Mouse (Mus musculus): Measurements from ENCODE around the gene Arhgef25. TPM values are rescaled to one million over a fixed set of nuclear protein-coding genes. Genes with fewer than 3 reads are reported as not detected.

The Arhgef25 gene
- polyA plus RNA-seq, 1 experiment from 2014 or later = 21.3 TPM

DNA sequence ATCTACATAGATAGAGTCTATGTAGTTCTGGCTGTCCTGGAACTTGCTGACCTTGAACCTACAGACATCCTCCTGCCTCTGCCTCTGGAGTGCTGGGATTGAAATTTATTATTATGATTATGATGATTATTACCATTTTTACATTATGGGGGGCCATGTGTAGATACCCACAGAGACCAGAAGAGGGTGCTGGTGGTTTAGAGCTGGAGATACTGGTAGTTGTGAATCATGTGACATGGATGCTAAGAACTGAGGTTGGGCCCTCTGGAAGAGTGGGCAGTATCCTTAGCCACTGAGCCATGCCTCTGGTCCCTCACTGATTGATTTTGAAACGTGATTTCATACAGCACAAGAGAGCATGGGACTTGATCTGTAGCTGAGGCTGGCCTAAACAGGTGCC, 3.4 kb downstream of the Arhgef25 start:
- no peak overlapping the region for H3K27ac ChIP-seq (ENCODE audit: poor library complexity, severe bottlenecking)
- no peak overlapping the region for H3K9ac ChIP-seq
- no peak overlapping the region for H3K4me2 ChIP-seq
- 76% methylated on average over 1 of the region's 1 CpGs for WGBS
- 0 out of 2 replicates have a peak, but pooled peaks cover 3% of the 10 kb centered on the region for H3K9me3 ChIP-seq (replicated peaks)
- peaks cover 17% of the 10 kb centered on the region for H3K36me3 ChIP-seq
- H3K4me3 ChIP-seq = no peak overlapping the region
- H3K4me1 ChIP-seq (replicated peaks) = peaks cover 44% of the 10 kb centered on the region
- no peak for ATAC-seq (ENCODE audit: insufficient number of reproducible peaks, low FRiP score)
- peaks cover 41% of the 10 kb centered on the region for H3K27me3 ChIP-seq (replicated peaks)

DNA sequence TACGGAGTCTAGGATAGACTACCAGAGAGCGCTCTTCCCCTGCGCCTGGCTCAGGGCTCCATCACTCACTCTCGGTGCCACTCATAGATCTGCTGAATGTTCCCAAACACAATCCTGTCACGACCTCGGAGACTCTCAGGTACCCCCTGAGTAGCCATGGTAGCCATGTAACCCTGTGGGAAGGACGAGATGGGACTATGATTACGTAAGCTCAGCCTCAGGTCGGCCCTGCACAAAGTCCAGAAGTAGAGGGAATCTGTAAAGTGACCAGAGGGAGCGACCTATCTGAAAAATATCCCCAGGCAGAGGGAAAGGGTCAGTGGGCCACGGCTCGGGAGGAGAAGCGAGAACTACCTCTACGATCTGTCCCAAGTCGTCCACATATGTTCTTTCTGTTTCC, 4.4 kb downstream of the Arhgef25 start:
- no peak overlapping the region for H3K27ac ChIP-seq (ENCODE audit: poor library complexity, severe bottlenecking)
- H3K4me3 ChIP-seq = no peak overlapping the region
- H3K9ac ChIP-seq = no peak overlapping the region
- 80% methylated on average over 15 of the region's 15 CpGs for WGBS
- peaks cover 10% of the 10 kb centered on the region for H3K36me3 ChIP-seq
- peaks cover 50% of the 10 kb centered on the region for H3K27me3 ChIP-seq (replicated peaks)
- H3K9me3 ChIP-seq (replicated peaks) = 0 out of 2 replicates have a peak, but pooled peaks cover 3% of the 10 kb centered on the region
- peaks cover 42% of the 10 kb centered on the region for H3K4me1 ChIP-seq (replicated peaks)
- ATAC-seq (ENCODE audit: insufficient number of reproducible peaks, low FRiP score) = no peak
- H3K4me2 ChIP-seq = no peak overlapping the region

DNA sequence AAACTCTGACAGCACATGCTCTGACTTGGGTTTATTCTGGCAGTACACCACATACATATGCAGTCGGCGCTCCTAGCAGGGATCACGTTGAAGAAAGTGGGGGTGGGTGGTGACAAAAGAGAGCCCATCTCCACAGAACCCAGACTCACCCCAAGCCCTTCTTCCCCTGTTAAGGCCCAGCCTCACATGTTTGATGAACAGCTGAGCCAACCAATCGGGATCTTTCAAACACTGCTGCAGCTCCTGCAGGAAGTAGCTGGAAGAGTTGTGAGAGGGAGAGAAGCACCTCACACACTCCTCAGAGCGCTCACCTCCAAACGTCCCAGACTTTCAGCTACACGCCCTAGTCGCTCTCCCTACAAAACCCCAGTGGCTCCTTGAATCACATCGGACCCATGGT, 4.8 kb downstream of the Arhgef25 start:
- no peak for ATAC-seq (ENCODE audit: insufficient number of reproducible peaks, low FRiP score)
- no peak overlapping the region for H3K4me3 ChIP-seq
- H3K4me2 ChIP-seq = no peak overlapping the region
- peaks cover 10% of the 10 kb centered on the region for H3K36me3 ChIP-seq
- WGBS = 73% methylated on average over 9 of the region's 9 CpGs
- H3K27me3 ChIP-seq (replicated peaks) = peaks cover 54% of the 10 kb centered on the region
- H3K27ac ChIP-seq (ENCODE audit: poor library complexity, severe bottlenecking) = no peak overlapping the region
- H3K9me3 ChIP-seq (replicated peaks) = 0 out of 2 replicates have a peak, but pooled peaks cover 3% of the 10 kb centered on the region
- H3K9ac ChIP-seq = no peak overlapping the region
- peaks cover 42% of the 10 kb centered on the region for H3K4me1 ChIP-seq (replicated peaks)

DNA sequence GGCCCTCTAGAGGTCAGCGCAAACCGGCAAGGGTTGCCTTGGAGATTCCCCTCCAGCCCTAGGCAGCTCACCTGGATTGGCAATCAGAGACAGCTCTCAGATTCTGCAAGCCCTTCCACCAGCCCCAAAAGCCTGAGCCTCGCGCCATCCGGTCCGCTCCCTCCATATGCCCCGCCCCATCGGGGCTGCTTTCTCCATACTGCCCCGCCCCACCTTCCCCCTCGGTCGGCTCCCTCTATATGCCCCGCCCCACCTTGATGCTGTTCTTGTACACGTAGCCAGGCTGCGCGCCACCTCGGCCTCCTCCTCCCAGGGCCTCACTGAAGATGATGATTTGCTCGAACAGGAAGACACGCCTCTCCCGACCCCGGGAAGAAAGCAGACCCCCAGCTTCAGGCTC, 6.1 kb downstream of the Arhgef25 start:
- peaks cover 32% of the 10 kb centered on the region for H3K4me1 ChIP-seq (replicated peaks)

DNA sequence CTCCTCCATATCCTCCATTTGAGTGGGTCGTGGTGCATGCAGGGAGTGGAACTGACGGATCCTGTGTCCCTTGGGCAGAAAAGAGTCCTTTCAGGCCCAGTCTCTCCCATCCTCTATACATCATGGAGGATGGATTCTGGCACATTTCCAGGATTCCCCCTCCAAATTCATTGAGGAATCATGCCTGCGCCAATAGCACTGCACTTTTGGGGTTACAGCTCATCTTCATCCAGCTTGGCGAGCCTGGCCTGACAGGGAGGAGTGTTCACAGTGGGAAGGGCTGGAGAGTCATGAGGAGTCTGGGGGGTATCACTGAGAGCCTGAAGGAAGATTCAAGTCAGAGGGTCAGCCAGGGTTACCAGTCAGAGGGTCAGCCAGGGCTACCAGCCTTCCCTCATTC, 7.3 kb downstream of the Arhgef25 start:
- Histone ChIP-seq H3K4me1 (replicated peaks) (peaks cover 34% of the 10 kb centered on the region), H3K9ac (no peak overlapping the region), H3K27ac (ENCODE audit: poor library complexity, severe bottlenecking) (no peak overlapping the region), H3K36me3 (peaks cover 10% of the 10 kb centered on the region), H3K27me3 (replicated peaks) (peaks cover 77% of the 10 kb centered on the region), H3K4me3 (no peak overlapping the region), H3K9me3 (replicated peaks) (0 out of 2 replicates have a peak, but pooled peaks cover 3% of the 10 kb centered on the region), H3K4me2 (peak overlapping the region; percentile 44)
- WGBS = 83% methylated on average over 4 of the region's 4 CpGs
- ATAC-seq (ENCODE audit: insufficient number of reproducible peaks, low FRiP score) = no peak

More for the DNA sequence above, 6.1 kb downstream of the Arhgef25 start:
- no peak overlapping the region for H3K9ac ChIP-seq
- ATAC-seq (ENCODE audit: insufficient number of reproducible peaks, low FRiP score) = no peak
- H3K27me3 ChIP-seq (replicated peaks) = peaks cover 66% of the 10 kb centered on the region
- peaks cover 10% of the 10 kb centered on the region for H3K36me3 ChIP-seq
- H3K4me2 ChIP-seq = peak overlapping the region; percentile 44
- H3K9me3 ChIP-seq (replicated peaks) = 0 out of 2 replicates have a peak, but pooled peaks cover 3% of the 10 kb centered on the region
- 0 out of 2 replicates have a peak overlapping the region, but pooled peaks have one; percentile 9 for H3K4me3 ChIP-seq
- no peak overlapping the region for H3K27ac ChIP-seq (ENCODE audit: poor library complexity, severe bottlenecking)
- 16% methylated on average over 20 of the region's 20 CpGs for WGBS

DNA sequence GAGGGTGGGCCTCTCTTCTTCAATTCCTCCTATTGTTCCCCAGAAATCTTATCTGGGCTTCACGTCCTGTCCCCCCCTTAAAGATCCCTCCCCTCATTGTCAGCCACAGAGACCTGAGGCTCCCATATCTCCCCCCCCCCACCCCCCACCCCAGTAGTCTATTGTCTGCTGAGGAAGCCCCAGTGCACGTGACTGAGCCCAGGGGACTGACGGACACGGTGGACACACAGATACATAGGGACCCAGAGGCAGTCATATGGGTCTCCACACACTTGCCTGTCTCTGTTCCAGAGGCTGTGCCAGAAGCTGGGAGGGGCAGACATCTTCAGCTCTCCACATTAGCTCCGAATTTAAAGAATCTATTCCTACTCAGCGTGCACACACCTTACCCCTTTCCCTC, 8.3 kb downstream of the Arhgef25 start:
- no peak for ATAC-seq (ENCODE audit: insufficient number of reproducible peaks, low FRiP score)
- no peak overlapping the region for H3K9ac ChIP-seq
- 0 out of 2 replicates have a peak, but pooled peaks cover 1% of the 10 kb centered on the region for H3K9me3 ChIP-seq (replicated peaks)
- no peak overlapping the region for H3K27ac ChIP-seq (ENCODE audit: poor library complexity, severe bottlenecking)
- peak overlapping the region; percentile 44; the same call in 1 of the 2 replicates for H3K4me2 ChIP-seq
- H3K4me3 ChIP-seq = no peak overlapping the region
- peaks cover 41% of the 10 kb centered on the region for H3K4me1 ChIP-seq (replicated peaks)
- peaks cover 87% of the 10 kb centered on the region for H3K27me3 ChIP-seq (replicated peaks)
- 51% methylated on average over 6 of the region's 6 CpGs for WGBS
- peaks cover 5% of the 10 kb centered on the region for H3K36me3 ChIP-seq

DNA sequence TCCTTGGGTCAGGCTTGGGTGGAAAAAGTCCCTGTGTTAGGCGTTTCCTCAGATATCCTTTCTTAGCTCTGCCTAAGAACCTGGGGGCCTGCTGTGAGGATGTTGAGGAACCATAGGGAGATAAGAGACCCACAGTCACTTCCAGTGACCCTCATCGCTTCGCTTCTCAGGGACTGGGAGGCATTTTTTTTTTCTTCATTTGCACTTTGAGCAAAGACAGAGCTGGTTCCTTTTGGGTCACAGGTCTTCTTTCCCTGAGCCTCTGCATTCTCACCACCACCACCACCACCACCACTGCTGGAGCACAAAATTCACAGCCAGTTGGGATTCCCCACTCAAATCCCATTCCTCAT, 9.2 kb downstream of the Arhgef25 start:
- Histone ChIP-seq H3K27ac (ENCODE audit: poor library complexity, severe bottlenecking) (no peak overlapping the region), H3K9me3 (replicated peaks) (no peaks in the 10 kb centered on the region), H3K36me3 (peaks cover 4% of the 10 kb centered on the region; the same call in 1 of the 2 replicates), H3K4me3 (peak overlapping the region; percentile 38; the same call in 1 of the 2 replicates), H3K4me2 (peak overlapping the region; percentile 62), H3K4me1 (replicated peaks) (peaks cover 44% of the 10 kb centered on the region), H3K27me3 (replicated peaks) (peaks cover 94% of the 10 kb centered on the region), H3K9ac (no peak overlapping the region)
- 6% methylated on average over 3 of the region's 3 CpGs for WGBS
- no peak for ATAC-seq (ENCODE audit: insufficient number of reproducible peaks, low FRiP score)

DNA sequence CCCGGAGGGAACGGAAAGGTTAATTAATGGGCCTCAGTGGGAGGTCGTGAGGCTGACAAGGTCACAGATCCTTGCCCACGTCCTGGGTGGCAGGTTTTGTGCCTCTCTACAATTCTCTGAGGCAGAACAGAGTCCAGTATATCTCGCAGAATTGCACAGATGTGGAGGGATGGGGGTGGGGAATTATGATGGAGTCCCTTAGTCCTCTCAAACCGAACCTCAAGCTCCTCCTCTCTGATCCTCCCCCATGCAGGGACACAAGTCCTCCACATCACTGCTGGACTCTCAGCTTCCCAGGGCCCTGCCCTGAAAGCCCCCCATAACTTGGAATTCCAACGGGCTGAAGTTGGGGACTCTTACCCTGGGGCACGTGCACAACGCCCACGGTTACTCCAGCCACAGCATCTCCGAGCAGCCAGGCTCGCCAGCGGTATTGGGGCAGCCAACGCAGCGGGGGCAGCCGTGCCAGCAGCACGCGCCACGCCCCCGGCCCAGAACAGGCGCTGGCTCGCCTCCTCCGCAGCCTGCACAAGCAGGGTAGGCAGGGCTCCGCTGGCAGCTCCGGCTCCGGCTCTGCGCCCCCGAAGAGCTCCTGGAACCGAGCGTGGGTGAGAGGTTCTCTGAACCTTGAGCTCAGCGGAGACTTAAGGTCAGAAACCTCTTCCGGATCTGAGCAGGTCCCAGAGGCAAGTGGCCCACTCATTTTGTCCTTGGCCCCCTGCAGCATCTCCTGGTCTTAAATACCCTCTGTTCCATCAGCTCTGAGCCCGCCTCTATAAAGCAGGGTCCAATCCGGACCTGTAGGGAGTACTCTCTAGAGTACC, 9.8 kb downstream of the Arhgef25 start, which contains the start of gene Slc26a10:
Gene Slc26a10, minus strand, starts transcription at position 775 of the 824 bp plus-strand sequence.
- 2% methylated on average over 34 of the region's 34 CpGs for whole genome bisulfite sequencing
- Histone ChIP-seq H3K4me1 (replicated peaks) (peaks cover 44% of the 10 kb centered on the region), H3K27ac (ENCODE audit: poor library complexity, severe bottlenecking) (no peak within 1 kb of the TSS), H3K36me3 (peaks cover 4% of the 10 kb centered on the region; the same call in 1 of the 2 replicates), H3K4me2 (peak within 1 kb of the TSS; percentile 62), H3K4me3 (peak within 1 kb of the TSS; percentile 38), H3K9me3 (replicated peaks) (no peaks in the 10 kb centered on the region), H3K27me3 (replicated peaks) (peaks cover 90% of the 10 kb centered on the region), H3K9ac (peak within 1 kb of the TSS; percentile 61)
- ATAC-seq (ENCODE audit: insufficient number of reproducible peaks, low FRiP score) = peak; percentile 23; the same call in 1 of the 2 replicates

DNA sequence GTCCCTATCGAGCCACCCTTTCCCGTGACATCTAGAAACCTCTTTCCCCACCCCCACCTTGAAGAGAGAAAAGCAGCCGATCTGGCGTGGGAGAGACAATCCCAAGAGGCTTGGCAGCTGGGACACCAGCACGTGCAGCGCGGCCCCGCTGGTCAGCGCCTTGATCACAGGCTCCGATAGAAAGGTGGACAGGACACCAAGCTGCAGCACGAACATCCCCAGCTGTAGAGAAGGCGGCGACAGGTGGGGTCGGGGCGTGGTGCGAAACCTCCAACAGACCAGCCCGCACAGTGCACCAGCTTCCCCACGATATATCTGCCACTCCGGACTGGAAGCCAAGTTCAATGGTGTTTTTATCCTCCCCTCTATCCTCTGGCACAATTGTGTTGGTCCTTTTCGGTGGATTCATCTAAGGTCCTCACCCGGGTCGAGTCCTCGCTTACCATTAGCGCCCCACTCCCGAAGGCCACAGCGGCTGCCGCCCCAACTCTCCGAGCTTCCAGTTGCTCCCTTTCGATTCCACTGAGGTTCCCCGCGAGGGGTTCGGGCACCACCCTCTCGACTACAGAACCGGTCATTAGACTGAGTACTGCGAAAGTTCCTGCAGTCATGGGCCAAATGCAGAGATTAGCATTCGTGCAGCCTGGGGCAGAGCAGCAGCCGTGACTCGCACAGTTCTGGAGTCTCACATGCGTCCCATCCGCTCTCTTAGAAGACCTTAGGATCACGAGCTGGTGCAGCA, 11.4 kb downstream of the Arhgef25 start:
- H3K4me2 ChIP-seq = peak overlapping the region; percentile 70
- WGBS = 5% methylated on average over 41 of the region's 41 CpGs
- H3K9ac ChIP-seq = peak overlapping the region; percentile 45
- H3K36me3 ChIP-seq = 0 out of 2 replicates have a peak, but pooled peaks cover 4% of the 10 kb centered on the region
- ATAC-seq (ENCODE audit: insufficient number of reproducible peaks, low FRiP score) = no peak
- H3K4me1 ChIP-seq (replicated peaks) = peaks cover 38% of the 10 kb centered on the region
- H3K9me3 ChIP-seq (replicated peaks) = no peaks in the 10 kb centered on the region
- no peak overlapping the region for H3K27ac ChIP-seq (ENCODE audit: poor library complexity, severe bottlenecking)
- peaks cover 81% of the 10 kb centered on the region for H3K27me3 ChIP-seq (replicated peaks)
- peak overlapping the region; percentile 38 for H3K4me3 ChIP-seq

DNA sequence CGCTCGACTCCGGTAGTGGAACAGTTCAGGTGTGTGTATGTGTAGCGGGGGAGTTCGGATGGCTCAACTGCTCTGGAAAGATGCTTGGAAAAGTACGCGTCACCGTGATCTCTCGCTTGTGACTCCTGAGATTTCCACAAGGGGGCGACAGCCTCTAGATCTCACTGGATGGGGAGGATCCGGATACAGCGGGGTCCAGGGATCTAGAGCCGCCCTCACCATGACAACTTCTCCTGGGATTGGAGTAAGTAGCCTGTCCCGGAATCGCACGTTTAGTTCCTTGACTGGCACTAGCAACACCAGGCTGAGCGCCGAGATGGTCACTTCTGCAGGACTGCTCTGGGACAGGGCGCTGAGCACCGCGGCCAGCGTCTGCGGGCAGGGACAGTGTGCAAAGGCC, 12.2 kb downstream of the Arhgef25 start:
- no peak overlapping the region for H3K27ac ChIP-seq (ENCODE audit: poor library complexity, severe bottlenecking)
- no peaks in the 10 kb centered on the region for H3K36me3 ChIP-seq
- H3K27me3 ChIP-seq (replicated peaks) = peaks cover 81% of the 10 kb centered on the region
- peak; percentile 65 for ATAC-seq (ENCODE audit: insufficient number of reproducible peaks, low FRiP score)
- H3K4me2 ChIP-seq = peak overlapping the region; percentile 70
- WGBS = 2% methylated on average over 23 of the region's 23 CpGs
- H3K9me3 ChIP-seq (replicated peaks) = no peaks in the 10 kb centered on the region
- H3K4me3 ChIP-seq = peak overlapping the region; percentile 38
- peaks cover 38% of the 10 kb centered on the region for H3K4me1 ChIP-seq (replicated peaks)
- peak overlapping the region; percentile 45; the same call in 1 of the 2 replicates for H3K9ac ChIP-seq

DNA sequence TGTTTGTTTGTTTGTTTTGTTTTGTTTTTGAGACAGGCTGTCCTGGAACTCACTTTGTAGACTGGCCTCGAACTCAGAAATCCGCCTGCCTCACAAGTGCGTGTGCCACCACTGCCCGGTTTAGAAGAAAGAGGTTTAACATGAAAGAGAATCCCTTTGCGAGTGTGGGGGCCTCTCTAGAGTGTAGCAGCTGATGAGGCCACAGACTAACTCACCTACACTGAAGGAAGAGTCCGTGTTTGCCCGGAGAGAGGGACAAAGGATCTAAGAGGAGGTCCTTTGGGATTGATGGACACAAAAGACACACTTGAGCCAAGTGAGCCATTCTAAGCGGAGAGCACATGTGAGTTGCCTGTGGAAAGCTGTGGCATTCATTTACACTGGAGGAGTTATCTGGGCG, 12.6 kb downstream of the Arhgef25 start:
- ATAC-seq (ENCODE audit: insufficient number of reproducible peaks, low FRiP score) = no peak
- H3K4me2 ChIP-seq = peak overlapping the region; percentile 70
- WGBS = 19% methylated on average over 9 of the region's 9 CpGs
- H3K27me3 ChIP-seq (replicated peaks) = peaks cover 79% of the 10 kb centered on the region
- no peak overlapping the region for H3K9ac ChIP-seq
- H3K9me3 ChIP-seq (replicated peaks) = no peaks in the 10 kb centered on the region
- peaks cover 38% of the 10 kb centered on the region for H3K4me1 ChIP-seq (replicated peaks)
- no peaks in the 10 kb centered on the region for H3K36me3 ChIP-seq
- H3K4me3 ChIP-seq = 0 out of 2 replicates have a peak overlapping the region, but pooled peaks have one; percentile 38
- H3K27ac ChIP-seq (ENCODE audit: poor library complexity, severe bottlenecking) = no peak overlapping the region

All from heart, embryonic 12.5 days (tissue).